Mouse (Mus musculus) Patski (cell line): Measurements from ENCODE around the gene Plpp7. TPM values are rescaled to one million over a fixed set of nuclear protein-coding genes. Genes with fewer than 3 reads are reported as not detected.

Experiments used
- ATAC-seq: fragments of 100-300 bp; one replicate; pipeline ENCODE4 v1.8.0; 2021
- CTCF ChIA-PET: fragments of 350-600 bp; sonication (Branson Sonifier 250); formaldehyde crosslinking; loops from one replicate; lab custom pipeline; 2022; ENCODE audit warnings: inconsistent platforms; lab: Charles Lee
- POLR2A ChIA-PET: fragments of 350-600 bp; sonication (Branson Sonifier 250); formaldehyde crosslinking; loops from one replicate; lab custom pipeline; 2022; ENCODE audit warnings: antibody characterized with exemption, inconsistent platforms; lab: Charles Lee
- DNase-seq: peaks from one replicate; pipeline ENCODE4 v3.0.0-alpha.2; 2011; ENCODE audit warnings: low read depth, low spot score
- H3K27me3 ChIP-seq: fragments of 371-371 bp; one replicate; pipeline ENCODE4 v1.5.1; 2021
- CTCF ChIP-seq: fragments of 100-300 bp; IDR thresholded peaks from one replicate; pipeline ENCODE4 v1.5.1; 2021
- in situ Hi-C: fragments of 300-500 bp; cut with MboI; formaldehyde crosslinking; loops from 3 replicates; pipeline ENCODE4 v1.11.1; 2018; ENCODE audit warnings: low pct_unique_long_range_greater_than_20kb, mixed read lengths
- polyA plus RNA-seq: library from polyadenylated mRNA; unstranded; gene quantifications from one replicate; pipeline ENCODE4 v1.2.3, GENCODE M21; 2021

Plpp7 gene
- polyA plus RNA-seq, 1 experiment from 2014 or later: 0.05 TPM

DNA sequence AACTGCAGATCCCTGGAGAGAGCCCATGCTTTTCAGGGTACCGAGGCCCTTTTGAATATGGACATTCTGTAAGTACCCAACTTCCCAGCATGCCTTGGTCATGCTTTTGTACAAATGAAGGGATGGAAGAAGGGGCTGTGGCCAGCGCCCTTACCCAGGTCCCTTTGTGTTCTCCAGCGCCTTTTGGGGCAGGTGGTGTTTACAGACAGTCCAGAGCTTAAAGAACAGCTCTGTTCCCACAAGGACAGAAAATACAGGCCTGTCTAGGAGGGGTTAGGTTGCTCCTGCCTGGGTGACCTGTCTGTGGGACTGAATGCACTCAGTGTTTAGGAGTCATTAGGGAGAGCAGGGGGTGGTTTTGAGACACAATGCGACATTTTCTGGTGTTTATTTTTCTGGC is 62.0 kb downstream of the Plpp7 start:
- ChIA-PET POLR2A (no interaction called here), CTCF (no interaction called here)
- in situ Hi-C loops: no loop called here
- no peaks in the 10 kb centered on the region for H3K27me3 ChIP-seq
- ATAC-seq (no peak), DNase-seq (no peak)
- TF ChIP-seq CTCF: no peak

DNA sequence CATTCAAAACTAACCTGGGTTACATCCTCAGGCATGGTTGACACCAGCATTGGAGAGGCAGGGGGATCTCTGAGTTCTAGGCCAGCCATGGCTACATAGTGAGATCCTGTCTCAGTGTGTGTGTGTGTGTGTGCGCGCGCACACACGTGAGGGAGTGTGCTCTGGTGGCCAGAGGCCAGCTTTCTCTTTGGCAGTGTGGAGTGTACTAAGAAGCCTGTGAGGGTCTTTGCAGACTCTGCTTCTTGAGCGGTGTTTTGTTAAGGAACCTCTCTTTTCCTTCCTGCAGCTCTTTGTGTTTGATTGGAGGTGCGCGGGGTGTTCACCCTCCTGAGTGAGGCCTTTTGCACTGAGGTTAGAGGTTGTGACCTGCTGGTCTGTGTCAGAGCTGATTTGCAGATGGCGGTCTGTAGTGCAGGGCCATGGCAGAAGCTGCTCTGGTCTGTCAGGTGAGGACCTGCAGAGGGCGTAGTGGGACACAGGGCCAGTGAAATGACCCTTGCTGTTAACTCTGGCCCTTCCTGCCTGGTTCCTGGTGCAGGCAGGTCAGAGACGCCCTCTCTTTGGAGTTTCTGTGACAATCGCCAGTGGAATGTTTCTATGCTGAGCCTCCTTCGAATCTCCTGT is 63.4 kb downstream of the Plpp7 start:
- no peak for TF ChIP-seq CTCF
- ChIA-PET CTCF (no interaction called here), POLR2A (no interaction called here)
- ATAC-seq: no peak
- DNase-seq: no peak
- in situ Hi-C loops: no loop called here
- no peaks in the 10 kb centered on the region for H3K27me3 ChIP-seq

Other genes with a start within 250 kb of the Plpp7 start
- 0.06 TPM for gene Fibcd1, start 249.5 kb upstream of the Plpp7 start, polyA plus RNA-seq
- 0.10 TPM for gene Lamc3, start 208.2 kb upstream of the Plpp7 start, polyA plus RNA-seq
- 343 TPM for gene Aif1l, start 145.4 kb upstream of the Plpp7 start, polyA plus RNA-seq
- gene Nup214, start 121.1 kb upstream of the Plpp7 start, polyA plus RNA-seq: 40.5 TPM
- gene Fam78a, start 10.7 kb upstream of the Plpp7 start, polyA plus RNA-seq: 0.08 TPM
- 81.9 TPM for gene Prrc2b, start 55.6 kb downstream of the Plpp7 start, polyA plus RNA-seq
- gene Pomt1, start 141.1 kb downstream of the Plpp7 start, polyA plus RNA-seq: 32.1 TPM
- gene Uck1, start 164.6 kb downstream of the Plpp7 start, polyA plus RNA-seq: 67.5 TPM
- 70.8 TPM for gene Golga2, start 191.9 kb downstream of the Plpp7 start, polyA plus RNA-seq
- 400 TPM for gene Swi5, start 192.5 kb downstream of the Plpp7 start, polyA plus RNA-seq